Mouse (Mus musculus) midbrain, embryonic 13.5 days (tissue): ENCODE measurements around the gene Ttf1. TPM values are rescaled to one million over a fixed set of nuclear protein-coding genes. Genes with fewer than 3 reads are reported as not detected.
"Not testable (repeated sequence)": the region's sequence is repeated elsewhere in the genome, so short reads cannot be mapped to it uniquely, and the experiment has no call there.

ENCODE experiments used
- ATAC-seq: fragments of 200-750 bp; cut with Nextera tagmentation; 2 replicates; pipeline ENCODE4 v1.8.0; 2017; ENCODE audit warnings: mild to moderate bottlenecking, moderate TSS enrichment, moderate library complexity
- H3K27ac ChIP-seq: fragments of 300-500 bp; sonication (generic); 2 replicates; pipeline ENCODE4 v1.5.1; 2015; ENCODE audit warnings: inconsistent platforms, mild to moderate bottlenecking, moderate library complexity
- H3K27me3 ChIP-seq: fragments of 300-500 bp; sonication (generic); 2 replicates; pipeline ENCODE4 v1.6.1; 2015; ENCODE audit warnings: mild to moderate bottlenecking, inconsistent platforms
- H3K36me3 ChIP-seq: fragments of 300-500 bp; sonication (generic); 2 replicates; pipeline ENCODE4 v1.6.1; 2015; ENCODE audit warnings: mild to moderate bottlenecking, inconsistent platforms
- H3K4me1 ChIP-seq: fragments of 300-500 bp; sonication (generic); replicated peaks from 2 replicates; pipeline ENCODE4 v1.6.1; 2015; ENCODE audit warnings: inconsistent platforms
- H3K4me2 ChIP-seq: fragments of 300-500 bp; sonication (generic); replicated peaks from 2 replicates; pipeline ENCODE4 v1.6.1; 2015; ENCODE audit warnings: moderate library complexity, mild to moderate bottlenecking, inconsistent platforms
- H3K4me3 ChIP-seq: fragments of 300-500 bp; sonication (generic); replicated peaks from 2 replicates; pipeline ENCODE4 v1.5.1; 2015; ENCODE audit warnings: mild to moderate bottlenecking, inconsistent platforms
- H3K9ac ChIP-seq: fragments of 300-500 bp; sonication (generic); replicated peaks from 2 replicates; pipeline ENCODE4 v1.6.1; 2015; ENCODE audit warnings: mild to moderate bottlenecking, inconsistent platforms
- H3K9me3 ChIP-seq: fragments of 300-500 bp; sonication (generic); 2 replicates; pipeline ENCODE4 v1.6.1; 2016; ENCODE audit warnings: mild to moderate bottlenecking, inconsistent platforms
- WGBS: fragments of 180-500 bp; shearing (Covaris S2); methylation state at CpG from one replicate; pipeline ENCODE4 v1.1.7; 2015; 5-methylcytosine and 5-hydroxymethylcytosine counted together
- polyA plus RNA-seq: library from polyadenylated mRNA; unstranded; fragments of >200 nt; fragmentation: Nextera tagmentation; extraction: Ambion mirVana; gene quantifications from 2 replicates; pipeline ENCODE4 v1.2.1, GENCODE M21; 2015

Ttf1 gene
- polyA plus RNA-seq, 1 experiment from 2014 or later, result 10.4 TPM

DNA sequence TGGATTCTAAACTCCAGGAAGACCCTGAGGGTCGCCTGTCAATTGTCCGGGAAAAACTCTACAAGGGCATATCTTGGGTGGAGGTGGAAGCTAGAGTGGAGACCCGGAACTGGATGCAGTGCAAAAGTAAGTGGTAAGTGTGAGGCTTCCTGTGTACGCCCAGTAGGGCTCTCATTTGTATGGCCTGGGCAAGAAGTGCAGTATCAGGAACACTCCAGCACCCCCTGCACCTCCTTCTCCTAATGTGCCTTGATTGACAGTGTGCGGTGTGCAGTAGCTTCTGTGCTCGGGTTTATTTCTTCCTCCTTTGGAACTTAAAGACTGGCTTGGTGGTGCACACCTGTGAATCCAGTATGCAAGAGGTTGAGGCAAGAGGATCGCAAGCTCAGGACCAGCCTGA is 14.6 kb downstream of the Ttf1 start:
- Histone ChIP-seq H3K4me1 (no peaks in the 10 kb centered on the region), H3K4me2 (no peak overlapping the region), H3K36me3 (peaks cover 87% of the 10 kb centered on the region), H3K4me3 (no peak overlapping the region), H3K27me3 (no peaks in the 10 kb centered on the region), H3K9ac (no peak overlapping the region), H3K9me3 (no peaks in the 10 kb centered on the region), H3K27ac (no peak overlapping the region)
- ATAC-seq, result no peak
- WGBS, result 95% methylated on average over 7 of the region's 7 CpGs

DNA sequence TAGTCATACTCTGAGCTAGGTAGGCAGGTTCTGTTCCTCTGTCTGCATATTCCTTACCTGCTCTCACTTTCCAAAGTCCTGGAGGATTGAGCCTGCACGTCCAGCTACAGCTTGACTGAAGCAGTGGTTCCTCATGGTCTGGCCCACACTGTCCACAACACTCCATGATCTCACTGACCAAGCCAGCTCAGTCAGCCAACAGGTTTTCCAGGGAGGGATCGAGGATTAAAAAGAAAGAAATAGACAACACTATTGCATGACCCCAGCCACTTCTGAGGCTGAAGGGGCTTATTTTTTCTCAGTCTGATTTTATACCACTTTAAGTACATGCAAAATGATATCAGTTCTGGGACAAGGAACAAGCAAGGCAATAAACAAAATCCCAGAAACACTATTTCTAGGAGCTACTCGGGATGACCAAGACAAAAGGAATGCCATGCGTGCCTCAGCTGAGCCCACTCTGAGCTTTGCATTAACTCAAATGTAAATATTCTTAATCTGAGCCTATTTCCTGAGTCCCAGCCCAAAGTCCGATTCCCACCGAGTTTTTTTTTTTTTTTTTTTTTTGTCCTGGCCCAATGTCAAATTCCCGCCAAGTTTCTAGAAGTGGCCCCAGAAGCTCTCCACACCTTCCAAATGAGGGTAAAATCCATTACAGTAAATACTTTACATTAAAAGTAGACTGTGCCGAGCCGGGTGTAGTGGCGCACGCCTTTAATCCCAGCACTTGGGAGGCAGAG is 15.4 kb downstream of the Ttf1 start:
- H3K4me1 ChIP-seq, result no peaks in the 10 kb centered on the region
- H3K9ac ChIP-seq, result no peak overlapping the region
- H3K4me2 ChIP-seq, result no peak overlapping the region
- 95% methylated on average over 11 of the region's 11 CpGs for WGBS
- ATAC-seq, result no peak
- H3K4me3 ChIP-seq, result no peak overlapping the region
- H3K27ac ChIP-seq, result no peak overlapping the region
- no peaks in the 10 kb centered on the region for H3K27me3 ChIP-seq
- H3K9me3 ChIP-seq, result no peaks in the 10 kb centered on the region
- H3K36me3 ChIP-seq, result peaks cover 88% of the 10 kb centered on the region

DNA sequence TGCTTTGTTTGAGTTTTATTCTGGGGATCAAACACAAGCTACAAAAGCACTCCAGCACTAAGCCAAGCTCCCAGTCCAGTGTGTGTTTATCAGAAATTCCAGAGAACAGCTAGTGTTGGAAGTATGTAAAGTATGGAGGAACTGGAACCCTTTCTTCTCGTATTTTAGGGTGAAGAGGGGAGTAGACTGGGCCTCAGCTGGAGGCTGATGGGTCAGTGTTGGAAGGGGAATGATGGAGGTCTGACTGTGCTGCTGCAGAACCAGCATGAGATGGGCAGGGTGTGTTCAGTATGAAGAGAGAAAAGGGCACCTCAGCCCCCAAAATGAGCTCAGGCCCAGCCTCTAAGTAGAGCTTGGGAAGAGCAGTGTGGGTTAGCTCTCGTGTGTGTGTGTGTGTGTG is 16.2 kb downstream of the Ttf1 start:
- no peak overlapping the region for H3K4me3 ChIP-seq
- peaks cover 88% of the 10 kb centered on the region for H3K36me3 ChIP-seq
- H3K9ac ChIP-seq, result no peak overlapping the region
- H3K4me1 ChIP-seq, result no peaks in the 10 kb centered on the region
- 85% methylated on average over 2 of the region's 2 CpGs for WGBS
- no peak overlapping the region for H3K27ac ChIP-seq
- H3K9me3 ChIP-seq, result no peaks in the 10 kb centered on the region
- ATAC-seq, result no peak
- no peak overlapping the region for H3K4me2 ChIP-seq
- no peaks in the 10 kb centered on the region for H3K27me3 ChIP-seq

DNA sequence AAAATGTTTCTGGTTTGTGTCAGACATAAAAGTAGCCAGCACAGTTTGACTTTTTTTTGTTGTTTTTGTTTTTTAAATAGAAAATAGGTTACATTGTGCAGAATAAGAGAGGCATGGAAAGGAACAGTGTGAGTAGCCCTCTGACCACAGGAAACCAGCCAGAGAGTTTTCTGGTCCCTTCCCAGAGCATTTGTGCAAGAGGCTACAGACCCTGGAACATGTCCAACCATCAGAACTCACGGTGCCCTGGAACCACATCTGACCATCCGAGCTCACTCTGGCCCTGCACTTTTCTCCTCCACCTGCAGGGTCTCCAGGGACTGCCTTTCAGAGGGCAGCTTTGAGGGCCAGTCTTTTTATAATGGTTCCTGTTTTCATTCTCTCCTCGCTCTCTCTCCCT is 21.9 kb downstream of the Ttf1 start:
- H3K4me3 ChIP-seq, result no peak overlapping the region
- H3K27me3 ChIP-seq, result no peaks in the 10 kb centered on the region
- no peak overlapping the region for H3K9ac ChIP-seq
- ATAC-seq, result no peak
- no peaks in the 10 kb centered on the region for H3K9me3 ChIP-seq
- peaks cover 92% of the 10 kb centered on the region for H3K36me3 ChIP-seq
- H3K4me1 ChIP-seq, result no peaks in the 10 kb centered on the region
- H3K4me2 ChIP-seq, result no peak overlapping the region
- no peak overlapping the region for H3K27ac ChIP-seq
- WGBS, result 60% methylated on average over 3 of the region's 3 CpGs

DNA sequence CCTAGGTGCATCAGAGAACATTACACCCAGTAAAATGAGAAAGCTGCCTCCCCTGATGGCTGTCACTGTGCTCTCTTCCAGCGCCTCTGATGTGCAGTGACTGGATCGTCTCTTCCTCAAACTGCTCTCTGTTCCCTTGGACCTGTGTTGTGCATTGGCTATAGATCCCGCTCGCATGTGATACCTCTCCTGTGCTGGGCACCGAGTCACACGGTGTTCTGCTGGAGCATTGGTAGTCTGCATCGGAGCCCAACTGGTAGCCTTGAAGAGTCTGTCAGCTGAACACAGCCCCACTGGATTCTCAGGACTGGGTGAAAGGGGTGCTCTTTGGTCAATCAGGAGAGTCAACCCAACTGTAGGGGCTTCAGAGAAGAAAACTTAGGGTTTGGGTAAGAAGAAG is 26.0 kb downstream of the Ttf1 start:
- ATAC-seq, result no peak
- WGBS, result 97% methylated on average over 7 of the region's 7 CpGs
- Histone ChIP-seq H3K4me2 (no peak overlapping the region), H3K27ac (no peak overlapping the region), H3K9me3 (no peaks in the 10 kb centered on the region), H3K36me3 (peaks cover 67% of the 10 kb centered on the region), H3K27me3 (no peaks in the 10 kb centered on the region), H3K9ac (no peak overlapping the region), H3K4me1 (no peaks in the 10 kb centered on the region), H3K4me3 (no peak overlapping the region)

DNA sequence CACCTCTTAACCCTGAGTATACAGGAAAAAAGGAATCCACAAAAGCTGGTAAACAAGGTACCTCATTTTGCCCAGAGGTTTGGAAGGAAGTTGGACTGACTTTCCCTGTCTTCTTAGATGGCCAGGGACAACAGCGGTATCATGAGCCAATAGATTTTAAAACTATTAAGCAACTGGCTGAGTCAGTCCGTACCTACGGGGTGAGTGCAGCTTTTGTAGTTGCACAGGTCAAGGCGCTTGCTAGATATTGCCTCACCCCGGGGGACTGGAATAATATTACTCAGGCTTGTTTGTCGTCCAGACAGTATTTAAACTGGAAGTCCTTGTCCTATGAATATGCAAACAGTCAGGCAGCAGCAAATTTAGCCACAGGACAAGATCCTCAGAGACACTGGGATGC is 29.2 kb downstream of the Ttf1 start:
- H3K36me3 ChIP-seq, result peaks cover 35% of the 10 kb centered on the region
- not testable (repeated sequence) for H3K9me3 ChIP-seq, H3K4me3 ChIP-seq, H3K9ac ChIP-seq, ATAC-seq, H3K27me3 ChIP-seq, H3K27ac ChIP-seq, H3K4me2 ChIP-seq, H3K4me1 ChIP-seq
- WGBS, result 78% methylated on average over 6 of the region's 6 CpGs

DNA sequence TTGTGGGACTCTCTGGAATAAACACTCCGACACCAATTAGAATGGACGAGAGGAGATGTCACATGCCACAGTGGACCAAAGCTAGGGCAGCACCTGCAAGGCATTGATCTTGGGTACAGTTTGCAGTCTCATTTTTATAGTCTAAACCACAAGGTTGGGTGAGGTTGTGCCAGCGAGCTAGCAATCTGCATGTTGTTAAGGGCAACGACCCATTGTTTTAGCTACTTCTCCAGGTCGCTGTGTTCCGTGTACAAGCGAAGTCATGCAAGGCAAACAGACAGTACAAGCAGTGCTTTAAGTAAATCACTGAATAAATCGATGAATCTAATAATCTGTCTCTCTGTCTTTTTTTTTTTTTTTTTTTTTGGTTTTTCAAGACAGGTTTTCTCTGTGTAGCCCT is 35.6 kb downstream of the Ttf1 start:
- Histone ChIP-seq H3K27ac (no peak overlapping the region), H3K36me3 (no peaks in the 10 kb centered on the region), H3K4me3 (no peak overlapping the region), H3K4me1 (no peaks in the 10 kb centered on the region), H3K4me2 (no peak overlapping the region), H3K9me3 (no peaks in the 10 kb centered on the region), H3K9ac (no peak overlapping the region), H3K27me3 (no peaks in the 10 kb centered on the region)
- WGBS, result 92% methylated on average over 8 of the region's 8 CpGs
- ATAC-seq, result no peak

DNA sequence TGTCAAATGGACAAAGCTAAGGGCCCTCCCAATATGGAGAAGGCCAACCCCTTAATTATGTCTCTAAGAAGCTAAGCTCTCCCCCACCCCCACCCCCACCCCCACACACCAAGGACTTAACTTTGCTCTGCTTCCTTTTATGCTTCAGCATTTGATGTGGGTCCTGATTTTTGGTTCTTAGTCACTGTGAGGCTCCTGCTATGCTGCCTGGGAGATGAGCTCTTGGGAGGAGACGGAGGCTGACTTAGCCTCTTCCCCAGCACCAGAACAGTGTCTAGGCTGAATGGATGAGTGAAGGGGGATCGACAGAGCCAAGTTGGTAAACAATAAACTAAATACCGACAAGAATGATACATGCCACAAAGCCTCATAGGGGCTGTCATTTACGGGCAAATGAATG is 36.7 kb downstream of the Ttf1 start:
- WGBS, result 41% methylated on average over 4 of the region's 4 CpGs
- no peak overlapping the region for H3K4me2 ChIP-seq
- no peaks in the 10 kb centered on the region for H3K4me1 ChIP-seq
- H3K27me3 ChIP-seq, result no peaks in the 10 kb centered on the region
- ATAC-seq, result no peak
- no peak overlapping the region for H3K9ac ChIP-seq
- H3K9me3 ChIP-seq, result no peaks in the 10 kb centered on the region
- no peak overlapping the region for H3K27ac ChIP-seq
- no peak overlapping the region for H3K4me3 ChIP-seq
- H3K36me3 ChIP-seq, result no peaks in the 10 kb centered on the region

DNA sequence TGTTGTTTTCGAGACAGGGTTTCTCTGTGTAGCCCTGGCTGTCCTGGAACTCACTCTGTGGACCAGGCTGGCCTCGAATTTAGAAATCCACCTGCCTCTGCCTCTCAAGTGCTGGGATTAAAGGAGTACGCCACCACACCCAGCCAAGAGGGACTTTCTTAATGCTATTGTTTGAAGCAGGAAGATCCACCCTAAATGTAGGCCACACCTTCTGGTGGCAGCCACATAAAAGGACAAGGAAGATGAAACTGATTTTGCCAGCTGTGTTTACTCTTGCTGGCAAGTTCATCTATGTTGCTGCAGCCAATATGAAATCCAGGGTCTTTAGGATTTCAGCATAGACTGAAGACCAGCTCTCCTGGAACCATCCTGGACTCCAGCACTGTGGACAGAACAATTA is 37.4 kb downstream of the Ttf1 start:
- Histone ChIP-seq H3K36me3 (no peaks in the 10 kb centered on the region), H3K4me3 (no peak overlapping the region), H3K9me3 (no peaks in the 10 kb centered on the region), H3K4me1 (no peaks in the 10 kb centered on the region), H3K4me2 (no peak overlapping the region), H3K9ac (no peak overlapping the region), H3K27me3 (no peaks in the 10 kb centered on the region), H3K27ac (no peak overlapping the region)
- ATAC-seq, result no peak
- WGBS, result 86% methylated on average over 3 of the region's 3 CpGs

DNA sequence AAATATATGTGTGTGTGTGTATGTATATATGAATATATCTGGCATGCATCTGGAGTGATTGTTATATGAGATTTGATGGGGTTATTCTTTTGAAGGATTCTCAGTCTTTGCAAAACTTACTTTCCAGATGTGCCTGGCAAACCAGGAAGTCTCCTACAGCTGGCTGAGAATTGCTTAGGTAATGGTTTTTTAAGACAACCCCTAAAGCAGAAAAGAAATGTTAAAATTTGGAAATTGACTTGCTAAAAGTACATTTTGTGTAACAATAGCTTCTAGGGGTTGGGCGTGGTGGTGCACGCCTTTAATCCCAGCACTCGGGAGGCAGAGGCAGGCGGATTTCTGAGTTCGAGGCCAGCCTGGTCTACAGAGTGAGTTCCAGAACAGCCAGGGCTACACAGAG is 37.9 kb downstream of the Ttf1 start:
- not testable (repeated sequence) for H3K4me2 ChIP-seq, H3K4me3 ChIP-seq, H3K4me1 ChIP-seq, ATAC-seq, H3K36me3 ChIP-seq, H3K9ac ChIP-seq, H3K27ac ChIP-seq, H3K9me3 ChIP-seq, H3K27me3 ChIP-seq
- WGBS, result 96% methylated on average over 5 of the region's 5 CpGs

DNA sequence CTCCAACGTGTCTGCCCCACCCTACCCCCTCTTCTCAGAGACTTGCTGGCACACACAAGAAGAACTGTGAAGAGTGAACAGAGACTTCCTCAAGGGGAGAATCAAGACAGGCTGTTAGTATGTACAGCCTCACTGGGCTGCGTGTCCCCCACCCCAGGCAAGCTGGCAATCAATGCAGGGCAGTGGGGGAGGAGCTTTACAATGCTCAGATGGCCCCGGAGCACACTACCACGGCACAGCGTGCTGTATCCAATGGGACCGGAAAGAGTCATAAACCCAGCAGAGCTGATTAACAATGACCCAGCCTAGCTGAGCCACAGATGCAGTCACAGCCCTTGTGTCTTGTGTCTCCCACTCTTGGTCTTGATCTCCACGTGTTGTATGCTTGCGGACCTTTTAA is 38.7 kb downstream of the Ttf1 start:
- ATAC-seq, result no peak
- Histone ChIP-seq H3K27ac (no peak overlapping the region), H3K4me1 (no peaks in the 10 kb centered on the region), H3K9ac (no peak overlapping the region), H3K9me3 (no peaks in the 10 kb centered on the region), H3K27me3 (no peaks in the 10 kb centered on the region), H3K4me3 (no peak overlapping the region), H3K4me2 (no peak overlapping the region), H3K36me3 (no peaks in the 10 kb centered on the region)
- WGBS, result 83% methylated on average over 8 of the region's 8 CpGs

DNA sequence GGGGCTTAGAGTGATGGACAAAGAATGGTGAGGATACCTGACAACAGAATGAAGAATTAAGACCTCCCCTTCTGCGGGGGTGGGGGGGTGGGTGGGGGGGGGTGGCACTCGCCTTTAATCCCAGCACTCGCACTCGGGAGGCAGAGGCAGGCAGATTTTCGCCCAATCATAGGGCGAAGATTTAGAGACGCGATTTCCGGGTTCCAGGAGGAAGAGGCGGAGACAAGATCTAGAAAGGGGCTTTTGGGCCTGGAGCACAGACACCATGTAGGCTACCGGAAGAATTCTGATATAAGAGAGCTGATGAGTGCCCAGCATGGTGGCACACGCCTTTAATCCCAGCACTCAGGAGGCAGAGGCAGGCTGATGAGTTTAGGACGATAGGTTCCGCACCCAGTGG is 39.6 kb downstream of the Ttf1 start:
- no peaks in the 10 kb centered on the region for H3K4me1 ChIP-seq
- H3K27ac ChIP-seq, result no peak overlapping the region
- no peaks in the 10 kb centered on the region for H3K36me3 ChIP-seq
- WGBS, result 90% methylated on average over 14 of the region's 14 CpGs
- H3K4me2 ChIP-seq, result no peak overlapping the region
- no peak for ATAC-seq
- no peaks in the 10 kb centered on the region for H3K9me3 ChIP-seq
- H3K9ac ChIP-seq, result no peak overlapping the region
- H3K27me3 ChIP-seq, result no peaks in the 10 kb centered on the region
- no peak overlapping the region for H3K4me3 ChIP-seq

DNA sequence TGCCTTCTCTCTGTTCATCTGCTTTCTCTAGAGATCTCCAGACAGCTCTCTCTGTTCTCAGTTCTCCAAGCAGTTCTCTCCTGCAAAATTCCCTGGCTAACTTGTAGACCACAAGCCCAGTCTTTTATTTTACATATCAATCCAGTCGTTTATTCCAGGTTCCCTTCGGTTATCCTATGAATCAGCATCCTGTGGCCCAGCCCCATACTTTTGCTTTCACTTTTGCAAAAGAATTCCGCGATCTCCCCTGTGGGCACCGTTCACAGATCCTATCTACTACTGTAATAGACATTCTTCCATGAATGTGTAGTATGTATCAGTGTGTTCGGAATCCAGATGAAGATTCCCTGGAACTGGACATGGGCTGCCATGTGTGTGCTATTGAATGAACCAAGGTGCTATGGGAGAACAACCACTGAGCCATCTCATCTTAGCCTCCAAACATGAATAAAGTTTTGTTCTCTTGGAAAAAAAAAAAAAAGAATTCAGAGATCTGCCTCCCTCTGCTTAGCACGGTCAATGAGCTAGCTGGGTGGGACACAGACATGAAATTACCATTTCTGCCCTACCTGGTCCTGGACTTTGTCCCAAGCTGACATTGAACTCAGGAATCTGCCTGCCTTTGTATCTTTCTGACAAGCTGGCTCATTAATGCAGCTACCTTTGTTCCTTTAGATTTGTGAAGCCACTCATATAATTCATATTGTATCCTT is 40.9 kb downstream of the Ttf1 start:
- Histone ChIP-seq H3K4me1 (no peaks in the 10 kb centered on the region), H3K4me2 (no peak overlapping the region), H3K4me3 (no peak overlapping the region), H3K9me3 (no peaks in the 10 kb centered on the region), H3K36me3 (no peaks in the 10 kb centered on the region), H3K9ac (no peak overlapping the region), H3K27ac (no peak overlapping the region), H3K27me3 (no peaks in the 10 kb centered on the region)
- no peak for ATAC-seq
- WGBS, result 80% methylated on average over 7 of the region's 7 CpGs
